Mouse (Mus musculus) layer of hippocampus, postnatal 10 days (tissue): Measurements from ENCODE around the gene Doc2a. TPM values are rescaled to one million over a fixed set of nuclear protein-coding genes. Genes with fewer than 3 reads are reported as not detected.

Experiments
- DNase-seq, 2 experiments: peaks; one replicate each; pipeline ENCODE4 v3.0.0; 2021; ENCODE audit warnings: low spot score in 2 of 2
- total RNA-seq, 2 experiments: library from RNA; stranded (reverse); gene quantifications; 2 replicates each; pipeline ENCODE4 v1.2.3; 2021

Doc2a gene
- total RNA-seq, 2 experiments from 2014 or later, result 54.0 to 54.1 TPM

DNA sequence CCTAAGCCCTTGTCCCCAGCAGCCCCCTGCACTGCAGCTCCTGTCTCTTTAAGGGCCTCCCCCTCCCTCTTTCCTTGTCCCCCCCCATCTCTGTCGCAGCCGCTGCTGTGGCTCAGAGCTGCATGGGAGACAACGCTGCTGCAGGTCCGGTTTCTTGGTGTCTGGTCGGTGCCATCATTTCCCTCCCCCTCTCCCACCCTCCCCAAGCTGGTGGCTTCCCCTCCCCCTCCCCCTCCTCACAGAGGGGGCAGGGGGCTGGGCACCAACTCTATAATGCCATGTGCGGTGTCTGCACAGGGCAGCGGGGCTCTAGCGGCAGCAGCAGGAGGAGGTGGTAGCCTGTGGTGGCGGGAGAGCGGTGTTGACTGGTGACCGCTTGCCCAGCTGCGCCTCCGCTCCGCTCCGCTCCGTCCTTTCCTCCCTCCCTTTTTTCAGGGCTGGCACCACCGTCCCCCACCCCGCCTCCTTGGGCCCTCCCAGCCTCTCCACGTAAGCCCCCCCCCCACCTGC, 24.0 kb upstream of the Doc2a start:
- DNase-seq, result peak in 1 of 2 experiments; percentile 46

DNA sequence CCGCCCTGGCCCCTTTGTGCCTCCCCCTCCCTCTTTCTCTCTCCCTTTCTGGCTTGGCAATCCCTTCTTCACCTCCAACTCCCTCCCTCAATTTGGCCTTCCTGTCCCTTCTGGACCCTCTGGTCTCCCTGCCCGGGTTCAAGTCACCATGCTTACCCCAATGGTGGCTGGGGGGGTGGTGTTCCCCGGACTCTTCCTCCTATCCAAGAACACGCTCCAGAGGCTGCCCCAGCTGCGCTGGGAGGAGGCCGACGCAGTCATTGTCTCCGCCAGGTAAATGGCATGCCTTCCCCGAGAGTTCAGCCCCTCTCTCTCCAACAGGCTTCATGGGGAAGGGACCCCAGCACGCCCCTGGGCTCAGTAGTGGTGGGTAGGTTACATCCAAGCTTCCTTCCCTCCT, 23.3 kb upstream of the Doc2a start:
- DNase-seq, result no peak

DNA sequence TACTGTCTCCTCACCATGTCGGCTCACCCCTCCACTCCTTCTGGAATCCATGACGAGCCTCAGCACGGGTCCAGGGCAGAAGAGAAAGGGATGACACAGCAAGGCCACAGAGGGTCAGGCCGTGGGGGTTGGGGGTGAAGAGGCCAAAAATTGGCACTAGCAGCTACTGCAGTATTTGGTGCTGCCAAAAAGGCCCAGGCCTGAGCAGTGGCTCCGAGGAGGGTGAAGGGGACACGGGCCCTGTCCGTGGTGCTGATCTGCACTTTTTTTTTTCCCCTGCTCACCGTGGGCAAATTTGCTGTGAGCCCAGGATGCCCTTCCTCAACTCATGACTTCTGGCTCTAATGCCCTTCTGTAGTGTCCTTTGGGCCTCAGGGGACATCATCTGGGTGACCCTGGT, 21.8 kb upstream of the Doc2a start:
- no peak for DNase-seq

DNA sequence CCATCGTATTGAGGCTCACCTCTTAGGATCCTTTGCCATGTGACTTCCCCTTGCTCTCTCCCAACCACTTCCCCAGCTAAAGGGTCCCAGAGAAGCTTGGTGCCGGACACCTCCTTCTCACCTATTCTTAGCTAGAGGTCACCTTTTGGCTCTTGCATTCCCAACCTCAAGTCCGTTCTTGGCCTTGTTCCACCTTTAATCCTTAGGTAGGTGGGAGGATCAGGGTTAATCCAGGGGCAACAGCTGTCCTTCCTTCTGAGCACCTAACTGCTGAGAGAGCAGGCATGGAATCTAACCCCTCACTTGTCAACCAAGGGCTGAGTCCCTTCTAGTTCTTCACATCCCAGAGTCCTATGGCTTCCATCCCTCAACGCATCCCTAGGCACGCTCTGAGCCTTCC, 21.3 kb upstream of the Doc2a start:
- DNase-seq, result no peak

DNA sequence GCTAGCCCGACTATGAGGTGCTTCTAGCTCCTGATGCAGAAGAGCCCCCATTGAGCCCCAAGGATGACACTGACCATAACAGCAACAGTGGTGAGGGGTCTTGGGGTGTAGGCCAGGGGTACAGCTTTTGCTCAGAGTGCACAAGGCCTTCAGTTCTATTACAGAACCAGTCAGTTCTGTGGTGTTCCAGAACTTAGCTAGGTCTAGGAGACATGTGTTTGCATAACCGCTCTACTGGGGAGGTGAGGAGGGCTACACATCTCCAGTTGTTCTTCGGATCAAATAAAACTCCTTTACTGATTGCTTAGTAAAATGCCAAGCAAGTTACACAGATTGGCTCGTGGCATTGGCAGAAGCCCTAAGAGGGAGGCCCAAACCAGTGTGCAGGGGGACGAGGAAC, 15.7 kb upstream of the Doc2a start, which contains the start of gene 4930451I11Rik:
Gene 4930451I11Rik, minus strand, starts transcription at position 101 of the 400 bp plus-strand sequence.
- DNase-seq, result no peak

DNA sequence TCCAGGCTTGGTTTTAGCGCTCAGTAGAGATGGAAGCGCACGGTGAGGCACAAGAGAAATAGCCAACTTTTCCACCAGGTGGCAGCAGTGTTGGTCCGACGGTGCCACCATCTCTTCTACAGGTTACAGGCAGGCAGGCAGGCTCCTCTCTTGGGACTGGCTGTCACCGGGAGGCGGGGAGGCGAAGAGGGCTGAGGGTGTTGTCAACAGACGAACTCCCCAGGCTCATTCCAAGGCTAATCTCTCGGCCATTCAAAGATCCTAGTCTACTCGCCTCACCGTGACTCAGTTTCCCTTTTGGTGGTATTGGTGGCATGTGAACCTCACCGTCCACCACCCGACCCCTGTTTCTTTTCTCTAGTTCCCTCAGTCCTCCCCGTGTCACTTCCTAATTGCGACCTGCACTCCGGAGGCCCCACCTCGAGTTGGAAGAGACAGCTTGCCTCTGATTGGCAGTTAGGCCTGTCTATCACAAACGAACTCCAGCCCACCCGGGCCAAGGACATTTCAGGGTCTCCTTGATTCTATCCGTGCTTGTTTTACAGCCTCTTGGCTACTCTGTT, 15.1 kb upstream of the Doc2a start:
- peak; percentile 84 to 85 for DNase-seq

DNA sequence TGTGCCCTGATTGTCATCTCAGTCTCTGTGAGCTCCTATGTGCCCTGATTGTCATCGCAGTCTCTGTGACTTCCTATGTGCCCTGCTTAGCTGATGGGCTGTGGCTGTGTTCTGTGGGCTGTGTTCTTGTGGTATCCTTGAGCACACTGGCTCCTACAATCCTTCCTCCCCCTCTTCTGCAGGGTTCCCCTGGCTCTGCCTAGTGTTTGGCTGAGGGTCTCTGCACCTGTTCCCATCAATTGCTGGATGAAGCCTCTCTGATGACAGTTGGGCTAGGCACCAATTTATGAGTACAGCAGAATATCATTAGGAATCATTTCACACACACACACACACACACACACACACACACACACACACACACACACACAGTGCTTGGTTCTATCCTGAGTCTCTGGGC, 13.9 kb upstream of the Doc2a start:
- DNase-seq, result no peak

DNA sequence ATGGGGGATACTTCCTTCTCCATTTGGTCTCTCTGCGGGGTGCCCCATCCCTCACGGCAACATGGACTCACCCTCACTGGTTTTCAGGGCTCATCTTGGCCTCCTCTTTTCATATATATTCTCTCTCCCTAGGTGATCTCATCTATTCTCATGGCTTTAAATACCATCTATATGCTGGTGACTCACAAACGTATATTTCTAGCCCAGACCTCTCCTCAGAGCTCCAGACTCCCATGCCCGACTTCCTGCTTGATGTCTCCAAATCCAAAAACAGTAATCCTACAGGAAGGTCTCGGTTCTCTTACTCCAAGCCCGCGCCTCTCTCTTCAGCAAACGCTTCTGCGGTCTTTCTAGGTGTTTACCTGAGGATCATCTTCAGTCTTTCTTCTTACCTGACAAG, 3.9 kb upstream of the Doc2a start:
- no peak for DNase-seq

DNA sequence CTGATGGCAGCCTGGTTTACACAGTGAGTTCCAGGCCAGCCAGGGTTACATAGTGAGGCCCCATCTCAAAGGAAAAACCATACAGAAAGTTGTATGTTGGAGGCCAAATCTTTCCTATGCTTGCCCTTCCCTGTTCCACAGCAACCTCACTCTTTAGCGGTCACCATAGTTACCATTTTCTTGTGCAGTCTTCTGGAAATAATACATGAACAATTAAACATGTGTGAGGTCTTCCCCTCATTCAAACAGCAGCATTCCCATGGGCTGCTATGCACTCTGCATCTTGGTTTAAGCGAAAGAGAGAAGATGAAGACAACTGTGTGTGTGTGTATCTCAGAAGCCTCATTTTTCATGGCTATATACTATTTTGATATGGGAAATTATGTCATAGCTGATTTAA, 1.7 kb upstream of the Doc2a start:
- DNase-seq, result no peak

DNA sequence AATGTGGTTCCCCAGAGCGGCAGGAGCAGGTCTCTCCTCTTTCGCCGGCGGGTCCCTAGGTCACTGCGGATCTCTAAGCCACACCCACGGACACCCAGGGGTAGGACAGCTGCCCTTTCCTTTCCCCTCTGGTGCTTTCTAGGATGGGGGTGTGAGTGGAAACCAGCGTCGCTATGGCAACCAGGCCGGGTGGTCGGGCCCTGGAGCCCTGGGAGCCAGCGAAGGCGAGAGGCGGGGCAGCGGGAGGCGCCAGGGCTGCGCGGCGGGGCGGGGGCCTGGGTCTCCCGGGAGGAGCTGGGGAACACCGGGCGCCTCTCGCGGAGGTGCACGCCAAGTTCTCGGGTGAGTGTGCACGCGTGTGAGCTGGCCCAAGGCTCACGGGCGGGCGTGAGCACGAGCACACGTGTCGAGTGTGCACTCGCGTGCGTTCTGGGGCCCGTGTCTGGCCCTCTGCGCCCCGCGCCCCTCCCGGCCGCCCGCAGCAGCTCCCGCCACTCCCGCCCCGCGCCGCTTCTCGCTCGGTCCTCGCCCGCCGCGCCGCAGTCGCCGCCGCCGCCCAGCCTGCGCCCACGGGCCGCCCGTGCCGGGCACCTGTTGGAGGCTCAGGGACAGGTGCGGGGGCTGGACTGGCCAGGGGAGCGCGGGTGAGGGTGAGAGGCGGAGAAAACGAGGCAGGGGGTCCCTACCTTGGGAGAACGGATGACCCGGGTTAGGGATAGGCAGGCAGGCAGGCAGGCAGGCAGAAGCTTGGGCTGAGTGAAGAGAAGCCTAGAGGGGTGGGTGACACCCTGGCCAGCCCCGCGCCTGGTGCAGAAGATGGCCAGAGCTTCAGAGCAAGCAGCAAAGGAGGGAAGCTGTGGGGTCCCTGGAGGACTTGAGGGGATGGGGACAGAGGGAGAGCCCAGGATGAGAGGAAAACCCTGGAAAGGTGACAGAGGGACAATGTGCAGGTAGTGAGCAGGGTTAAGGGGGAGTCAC, 494 bp downstream of the Doc2a start:
- peak; percentile 48 to 64 for DNase-seq

DNA sequence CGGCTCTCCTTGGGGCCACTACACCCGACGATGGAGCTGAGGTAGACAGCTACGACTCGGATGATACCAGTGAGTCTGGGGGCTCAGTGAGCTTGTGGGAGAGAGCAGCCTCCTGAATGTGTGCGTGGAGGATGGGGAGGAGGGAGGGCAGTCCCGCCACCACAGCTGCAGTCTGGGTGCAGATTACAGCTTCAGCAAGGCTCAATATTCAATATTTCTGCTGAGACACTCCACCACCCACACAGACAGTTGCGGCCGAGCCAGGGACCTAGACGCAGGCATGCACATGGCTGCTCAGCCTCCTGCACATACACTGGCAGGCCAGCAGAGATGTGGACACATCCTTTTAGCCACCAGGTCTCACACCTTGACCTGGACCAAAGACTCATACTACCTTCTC, 1.6 kb downstream of the Doc2a start:
- DNase-seq, result no peak

DNA sequence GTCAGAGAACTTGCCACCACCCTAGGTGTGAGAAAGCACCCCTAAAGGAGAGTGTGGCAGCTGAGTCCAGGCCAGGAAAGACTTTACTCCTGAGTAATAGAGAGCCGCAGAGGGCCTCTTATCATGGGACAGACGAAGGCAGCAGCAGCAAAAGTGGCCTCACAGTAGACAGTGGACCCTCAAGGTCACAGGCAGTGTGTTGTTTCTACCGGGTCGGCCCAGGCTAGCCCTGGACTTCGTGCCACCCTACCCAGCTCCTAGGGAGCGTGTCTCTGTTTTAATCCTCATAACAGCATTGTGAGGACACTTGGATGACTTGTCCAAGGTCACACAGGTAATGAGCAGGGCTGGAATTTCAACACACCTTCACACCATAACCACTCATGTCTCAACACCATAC, 2.9 kb downstream of the Doc2a start:
- no peak for DNase-seq

DNA sequence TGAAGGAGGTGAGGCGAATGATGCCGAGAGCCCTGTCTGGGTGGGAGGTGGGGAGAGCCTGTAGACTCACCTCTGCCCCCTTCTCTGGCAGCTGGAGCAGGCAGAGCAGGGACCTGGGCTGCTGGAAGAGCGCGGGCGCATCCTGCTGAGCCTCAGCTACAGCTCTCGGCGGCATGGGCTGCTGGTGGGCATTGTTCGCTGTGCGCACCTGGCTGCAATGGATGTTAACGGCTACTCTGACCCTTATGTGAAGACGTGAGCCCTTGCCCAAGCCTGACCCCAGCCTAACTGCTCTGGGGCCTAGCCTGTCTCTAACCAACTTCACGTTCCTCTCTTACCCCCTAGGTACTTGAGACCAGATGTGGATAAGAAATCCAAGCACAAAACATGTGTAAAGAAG, 4.0 kb downstream of the Doc2a start:
- no peak for DNase-seq

DNA sequence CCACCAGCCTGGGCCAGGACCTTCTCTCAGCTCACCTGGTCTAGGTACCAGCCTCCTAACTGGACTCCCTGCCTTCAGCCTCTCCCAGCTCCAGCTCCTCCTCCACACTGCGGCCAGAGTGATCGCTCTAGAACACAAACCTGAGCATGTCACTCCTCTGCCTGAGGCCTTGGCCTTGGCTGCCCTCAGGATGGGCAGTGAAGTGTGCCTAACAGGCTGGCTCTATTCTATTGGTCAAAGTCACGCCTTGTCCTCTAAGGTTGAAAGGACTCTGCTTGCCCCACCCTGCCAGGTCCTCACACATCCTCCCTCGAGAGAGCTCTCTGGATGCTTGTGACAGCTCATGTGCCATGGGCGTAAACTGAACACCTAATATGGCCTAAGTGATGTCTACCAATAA, 6.2 kb downstream of the Doc2a start:
- no peak for DNase-seq

DNA sequence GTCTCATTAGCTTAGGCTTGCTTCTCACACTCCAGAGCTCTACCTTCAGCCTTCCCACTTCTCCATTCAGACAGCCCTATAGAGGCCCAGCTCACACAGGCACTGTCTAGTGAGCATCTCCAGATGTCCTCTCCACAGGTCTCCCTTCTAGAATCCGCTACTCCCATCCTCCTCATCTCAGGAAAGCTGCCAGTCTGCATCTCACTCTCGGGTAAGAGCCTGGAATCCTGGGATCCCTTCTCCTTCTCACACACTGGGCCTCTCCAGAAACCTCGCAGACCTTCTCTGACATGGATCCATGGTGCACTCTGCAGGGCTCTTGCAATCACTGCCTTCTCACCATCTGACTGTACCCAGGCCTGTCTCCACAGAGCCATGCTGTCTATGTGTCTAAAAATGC, 8.4 kb downstream of the Doc2a start:
- DNase-seq, result no peak

DNA sequence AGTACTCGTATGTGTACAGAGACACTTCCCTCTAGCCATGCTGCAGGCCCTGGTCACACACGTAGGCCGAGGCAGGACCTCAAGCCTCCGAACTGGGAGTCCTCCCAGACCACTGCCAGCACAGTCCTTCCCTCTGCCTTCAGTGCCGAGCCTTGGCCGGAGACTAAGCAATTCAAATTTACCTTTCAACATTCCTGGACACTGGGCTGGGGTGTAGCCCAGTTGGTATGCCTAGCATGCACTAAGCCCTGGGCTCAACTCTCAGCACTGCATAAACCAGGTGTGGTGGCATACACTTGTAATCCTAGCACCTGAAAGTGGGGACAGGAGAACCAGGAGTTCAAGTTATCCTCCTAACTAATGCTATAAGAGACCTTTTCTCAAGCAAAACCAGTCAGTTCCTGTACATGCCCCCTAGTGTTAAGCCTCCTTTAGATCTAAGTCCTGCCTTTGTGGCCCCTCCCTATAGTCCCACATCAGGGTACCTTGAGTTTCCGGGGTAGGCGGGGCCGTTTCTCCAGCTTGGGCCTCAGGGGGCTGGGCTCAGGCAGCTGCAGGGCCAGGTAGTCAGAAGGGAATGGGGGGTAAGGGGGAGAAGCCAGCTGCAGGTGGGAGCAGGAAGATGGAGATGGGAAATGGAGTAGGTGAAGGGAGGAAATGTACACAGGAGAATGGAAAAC, 9.7 kb downstream of the Doc2a start:
- no peak for DNase-seq

DNA sequence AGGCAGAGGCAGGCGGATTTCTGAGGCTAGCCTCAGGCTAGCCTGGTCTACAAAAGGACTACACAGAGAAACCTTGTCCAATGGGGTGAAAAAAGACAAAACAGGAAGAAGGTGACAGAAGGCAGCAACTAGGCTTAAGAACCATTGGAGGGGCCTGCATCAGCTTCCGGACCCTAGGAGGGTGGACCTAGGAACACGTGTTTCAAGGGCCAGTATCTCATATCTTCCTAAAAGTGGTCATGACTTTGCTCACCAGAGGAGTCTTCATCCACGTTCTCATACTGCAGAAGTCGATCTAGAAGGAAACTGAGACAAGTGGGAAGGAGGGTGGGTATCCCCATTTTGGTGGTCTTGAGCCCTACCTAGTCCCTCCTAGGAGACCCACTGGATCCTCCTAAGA, 13.8 kb downstream of the Doc2a start:
- DNase-seq, result no peak

DNA sequence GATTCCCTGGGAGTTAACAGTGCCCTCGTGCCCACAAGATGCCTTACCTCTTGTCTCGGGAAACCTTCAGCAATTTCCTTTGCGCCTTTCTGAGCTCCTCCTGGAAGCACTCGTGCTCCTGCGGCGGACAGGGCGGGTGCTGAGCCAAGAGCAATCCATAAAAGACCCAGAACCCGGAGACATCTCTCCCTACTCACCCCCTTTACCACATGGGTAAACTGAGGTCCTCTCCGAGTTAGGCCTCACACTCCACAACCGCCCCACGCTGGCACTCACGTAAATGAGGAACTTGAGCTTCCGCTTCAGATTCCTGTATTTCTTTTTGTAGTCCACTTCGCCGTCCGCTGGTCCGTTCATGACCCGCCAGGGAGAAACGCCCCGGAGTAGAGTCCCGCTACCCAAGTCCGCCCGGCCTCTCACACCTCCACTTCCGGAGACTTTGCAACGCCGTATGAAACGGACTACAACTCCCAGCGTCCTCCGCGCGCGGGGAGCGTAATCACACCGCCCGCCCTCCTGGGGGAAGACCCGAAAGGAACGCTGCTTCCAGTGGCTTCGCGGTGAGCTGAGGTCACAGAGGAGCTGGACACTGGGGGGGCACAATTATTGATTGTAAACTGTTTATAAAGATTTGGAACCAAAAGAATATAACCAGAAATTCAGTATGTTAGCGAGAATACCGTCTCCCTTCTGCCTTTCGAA, 14.4 kb downstream of the Doc2a start, which contains the start of gene Hirip3:
Gene Hirip3, plus strand, starts transcription at position 544 of the 702 bp plus-strand sequence.
- DNase-seq, result peak; percentile 91 to 93

DNA sequence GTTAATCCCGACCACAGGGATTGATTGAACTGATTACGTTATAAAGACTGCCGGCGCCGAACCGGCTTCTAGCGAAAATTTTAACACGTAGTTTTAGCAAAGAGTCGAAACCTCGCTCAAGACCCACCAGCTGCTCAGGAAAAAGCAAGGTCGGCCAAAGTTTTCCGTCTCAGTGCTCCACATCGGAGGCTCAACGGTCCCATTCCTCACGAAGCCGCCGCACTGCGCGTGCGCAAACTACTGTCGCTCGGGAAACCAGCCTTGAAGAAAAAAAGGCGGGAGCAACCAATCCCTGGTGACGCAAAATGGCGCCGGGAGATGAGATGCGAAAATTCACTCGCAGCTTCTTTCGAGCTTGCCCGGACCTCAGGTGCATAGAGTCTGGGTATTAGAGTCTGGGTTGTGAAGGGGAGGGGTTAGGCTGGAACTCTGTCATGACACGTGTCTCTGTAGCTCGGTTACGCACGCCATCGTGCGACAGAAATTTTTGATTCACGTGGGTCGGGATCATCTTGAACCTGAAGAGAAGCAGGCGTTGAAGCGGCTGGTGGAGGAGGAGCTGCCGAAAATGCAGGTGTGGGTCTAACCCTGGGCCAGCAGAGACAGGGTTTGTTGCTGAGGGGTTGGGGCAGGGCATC, 15.1 kb downstream of the Doc2a start, which contains the start of gene Ino80e:
Gene Ino80e, minus strand, starts transcription at position 231 of the 638 bp plus-strand sequence.
- DNase-seq, result peak; percentile 94 to 95

DNA sequence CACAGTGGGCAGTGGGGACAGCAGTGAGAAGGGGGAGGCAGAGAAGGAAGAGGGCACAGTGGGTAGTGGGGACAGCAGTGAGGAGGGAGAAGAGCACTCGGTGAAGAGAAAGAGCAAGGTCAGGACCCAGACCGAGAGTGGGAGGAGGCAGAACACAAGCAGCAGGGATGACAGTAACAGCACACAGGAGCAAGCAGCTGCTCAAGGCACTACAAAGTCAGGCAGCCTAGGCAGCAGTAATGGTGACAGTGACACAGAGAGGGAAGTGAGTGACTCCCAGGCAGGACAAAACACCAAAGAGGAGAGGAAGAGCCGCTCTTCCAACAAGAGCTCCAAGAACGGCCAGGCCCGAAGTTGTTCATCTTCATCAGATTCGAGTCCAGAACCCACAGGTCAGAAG, 16.6 kb downstream of the Doc2a start:
- no peak for DNase-seq

DNA sequence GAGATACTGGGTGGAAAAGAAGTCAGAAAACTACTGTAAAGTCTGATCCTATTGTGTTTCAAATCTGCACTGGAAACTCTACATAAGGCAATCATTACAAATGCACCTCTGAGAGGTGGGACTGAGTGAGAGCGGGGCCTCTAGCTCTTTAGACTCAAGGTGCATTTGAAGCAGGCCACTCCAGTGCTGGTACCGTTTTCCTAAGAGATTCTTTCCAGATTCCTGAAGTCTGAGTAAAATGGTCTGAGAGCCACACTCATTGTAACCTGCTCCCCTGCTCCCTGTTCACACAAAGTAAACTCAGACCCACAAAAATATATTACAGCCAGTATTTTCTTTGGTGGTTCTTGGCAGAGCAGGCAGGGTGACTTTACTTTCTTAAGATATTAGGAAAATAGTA, 20.3 kb downstream of the Doc2a start:
- DNase-seq, result no peak
